Mouse (Mus musculus): ENCODE data around the gene Arhgef3.

Arhgef3 gene

DNA sequence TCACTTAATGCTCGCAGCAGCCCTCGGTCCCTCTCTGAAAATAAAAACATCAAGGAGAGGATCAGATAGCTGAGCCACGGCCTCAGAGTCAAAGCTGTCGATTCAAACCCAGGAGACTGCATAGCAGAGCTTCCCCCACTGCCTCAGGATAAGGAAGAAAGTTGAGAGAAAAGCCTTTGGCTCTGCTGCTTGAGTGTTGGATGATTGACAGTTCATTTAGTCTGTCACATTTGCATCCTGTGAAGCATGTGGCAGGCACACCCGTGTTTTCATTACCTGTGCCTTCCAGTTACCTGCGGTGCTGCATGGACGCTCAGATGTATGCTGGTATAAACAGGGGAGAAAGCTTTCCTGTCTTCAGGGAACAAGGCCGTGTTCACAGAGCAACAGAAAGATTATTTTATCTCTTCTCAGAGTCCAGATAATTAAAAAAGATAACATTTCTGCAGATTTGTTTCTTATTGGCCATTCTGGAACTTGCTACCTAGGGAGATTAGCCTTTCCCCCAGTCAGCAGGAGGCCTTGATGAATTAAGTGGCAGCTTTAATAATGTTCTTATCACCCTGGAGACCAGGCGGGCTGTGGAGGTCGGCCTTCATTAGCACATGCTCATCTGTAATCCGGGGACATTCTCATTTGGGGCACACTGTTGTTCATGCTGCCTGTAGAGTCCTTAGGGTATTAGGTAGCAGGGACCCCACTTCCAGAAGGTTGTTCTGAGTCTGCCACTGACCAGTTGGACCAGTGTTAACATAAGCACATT, 157.6 kb downstream of the Arhgef3 start:
- no peak for DNase-seq

DNA sequence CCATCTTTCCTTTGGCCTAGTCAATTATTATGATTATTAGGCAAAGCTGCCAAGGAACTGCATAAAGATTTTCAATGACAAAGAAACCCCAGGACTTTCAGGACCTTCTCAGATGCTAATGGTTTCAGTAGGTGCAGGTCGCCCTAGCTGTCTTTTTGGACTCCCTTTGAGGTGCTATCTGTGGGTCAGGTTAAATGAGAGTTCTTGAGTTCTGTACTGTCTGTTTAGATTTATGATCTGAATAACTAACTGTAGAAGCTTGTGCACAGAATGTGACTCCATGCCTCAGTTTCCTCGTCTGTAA, 158.1 kb downstream of the Arhgef3 start:
- no peak for DNase-seq

- no peak for DNase-seq
Measured at GRCm38 (mm10) chr14:27273169-27273568, 158.5 kb downstream of the Arhgef3 start.

DNA sequence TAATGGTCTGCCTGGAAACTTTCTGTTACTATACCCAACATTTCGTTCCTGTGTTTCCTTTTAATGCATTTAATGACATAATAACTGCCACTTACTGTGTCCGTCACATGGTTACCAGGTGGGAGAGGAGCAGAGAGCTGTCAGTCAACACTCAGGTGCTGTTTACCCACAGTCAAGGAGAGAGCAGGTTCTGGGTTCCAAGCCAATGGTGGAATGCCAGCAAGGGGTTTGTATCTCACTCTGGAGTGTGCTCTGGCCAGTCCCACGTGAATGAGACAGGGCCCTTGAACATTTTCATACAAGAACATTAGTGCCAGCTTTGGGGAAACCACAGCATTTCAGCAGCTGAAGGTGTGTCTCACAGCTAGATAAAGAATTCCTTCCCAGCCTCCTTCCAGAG, 162.6 kb downstream of the Arhgef3 start:
- no peak for DNase-seq

DNA sequence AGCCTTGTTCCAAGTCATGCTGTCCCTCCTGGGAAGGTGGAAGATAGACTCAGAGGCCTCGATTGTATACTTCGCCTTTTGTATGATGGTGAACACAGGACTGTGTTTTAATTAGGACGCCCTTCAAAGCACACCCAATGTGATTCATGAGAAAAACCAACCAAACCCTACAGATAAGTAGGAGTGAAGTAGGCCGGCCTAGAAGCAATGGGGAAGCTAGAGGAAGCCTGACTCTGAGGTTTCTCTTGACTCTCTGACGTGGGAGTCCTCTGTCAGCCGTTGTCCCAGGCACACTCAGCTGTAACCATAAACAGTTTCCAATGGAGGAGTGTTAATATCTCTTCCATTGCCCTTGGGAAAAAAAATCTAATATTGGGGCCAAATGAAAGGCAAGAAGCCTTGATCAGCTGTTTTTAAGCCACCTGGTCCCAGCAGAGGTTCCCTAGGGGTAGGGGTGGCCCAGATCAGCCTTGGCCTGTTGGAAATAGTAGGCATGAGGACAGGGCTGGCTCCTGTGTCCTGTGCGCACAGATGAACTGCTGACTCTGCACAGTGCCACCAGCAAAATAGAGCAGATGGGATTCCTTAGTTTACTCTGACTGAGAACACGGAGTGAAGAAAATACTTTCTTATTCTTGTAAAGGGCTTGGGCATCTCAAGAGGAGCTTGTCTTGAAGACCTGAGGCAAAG, 165.6 kb downstream of the Arhgef3 start:
- DNase-seq = no peak

GRCm38 (mm10) chr14:27283956-27284355, 169.3 kb downstream of the Arhgef3 start:
- DNase-seq = no peak

GRCm38 (mm10) chr14:27286202-27286601, 171.5 kb downstream of the Arhgef3 start:
- DNase-seq = no peak

- no peak for DNase-seq
Measured at GRCm38 (mm10) chr14:27289053-27289452, 174.4 kb downstream of the Arhgef3 start.

DNA sequence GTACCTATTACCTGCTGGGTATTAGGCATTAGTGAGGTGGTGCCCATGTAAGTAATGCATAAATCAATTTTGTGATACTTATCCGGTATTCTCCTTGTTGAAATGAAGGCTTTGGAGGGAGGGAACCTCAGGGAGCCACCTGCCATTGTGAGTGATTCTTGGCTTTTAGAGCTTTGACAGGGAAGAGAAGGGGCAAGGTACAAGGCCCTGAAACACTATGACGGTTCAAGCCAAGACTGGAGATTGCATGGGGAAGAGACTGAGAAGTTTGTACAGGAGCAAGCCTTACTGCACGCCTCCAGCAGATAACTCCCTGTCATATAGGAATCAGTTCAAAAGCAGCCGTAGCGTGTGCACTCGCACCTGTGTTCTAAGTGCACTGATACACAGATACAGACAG, 177.4 kb downstream of the Arhgef3 start:
- DNase-seq = no peak

DNA sequence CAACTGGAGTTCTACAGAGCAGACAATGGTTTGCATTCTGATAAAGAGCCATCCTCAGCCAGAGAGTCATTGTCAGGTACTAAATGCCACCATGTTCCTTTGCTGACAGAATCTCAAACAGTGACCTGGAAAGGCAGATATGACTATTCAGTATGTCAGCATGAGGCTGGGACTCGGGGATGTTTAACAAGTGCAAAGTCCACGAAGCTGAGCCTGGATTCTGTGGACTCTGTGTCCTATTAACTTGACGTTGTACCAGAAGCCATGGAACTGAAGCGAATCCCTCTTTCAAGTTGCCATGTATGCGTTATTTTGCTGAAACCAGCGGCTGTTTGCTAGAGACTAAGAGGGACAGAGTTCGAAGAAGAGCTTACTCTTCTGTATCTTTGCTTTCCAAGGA, 181.1 kb downstream of the Arhgef3 start:
- DNase-seq = no peak

GRCm38 (mm10) chr14:27296987-27297386, 182.3 kb downstream of the Arhgef3 start:
- no peak for DNase-seq

GRCm38 (mm10) chr14:27298875-27299274, 184.2 kb downstream of the Arhgef3 start:
- DNase-seq = no peak

DNA sequence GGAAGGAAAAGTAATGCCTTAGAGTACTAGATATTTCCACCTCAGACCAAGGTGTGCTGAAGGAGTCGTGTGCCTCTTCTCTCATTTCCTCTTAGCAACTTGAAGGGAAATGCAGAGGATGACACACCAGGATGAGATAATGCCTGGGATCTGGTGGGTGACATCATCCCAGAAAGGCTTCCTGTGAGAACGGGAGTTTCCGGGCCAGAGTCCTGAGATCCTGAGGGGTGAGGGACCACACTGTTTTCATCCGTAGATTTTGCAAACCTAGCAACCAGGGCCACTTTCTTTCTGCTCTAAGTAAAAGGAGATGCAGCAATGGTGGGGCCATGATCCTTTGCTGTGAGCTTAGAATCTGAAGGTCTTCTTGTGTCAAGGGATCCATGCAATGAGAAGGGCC, 185.0 kb downstream of the Arhgef3 start:
- DNase-seq = no peak

GRCm38 (mm10) chr14:27301768-27302499, 187.2 kb downstream of the Arhgef3 start:
- DNase-seq = no peak

DNA sequence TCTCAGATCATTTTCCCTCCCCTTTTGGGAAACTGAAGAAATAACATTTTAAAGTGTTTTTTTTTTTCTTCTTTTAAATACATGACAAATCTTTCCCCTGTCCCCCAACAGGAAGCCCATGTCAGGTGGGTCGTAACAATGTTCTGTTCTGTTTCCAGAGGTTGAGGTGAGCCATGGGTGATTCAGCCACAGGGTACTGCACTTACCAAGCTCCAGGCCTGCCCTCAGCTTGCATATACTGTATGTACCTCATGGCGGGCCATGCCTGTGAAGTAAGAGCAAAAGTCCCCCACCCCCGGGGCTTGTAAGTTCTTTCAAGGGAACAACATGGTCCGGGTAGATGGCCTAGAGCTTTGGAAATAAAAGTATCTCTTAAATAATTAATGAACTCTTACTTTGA, 188.6 kb downstream of the Arhgef3 start:
- DNase-seq = no peak

DNA sequence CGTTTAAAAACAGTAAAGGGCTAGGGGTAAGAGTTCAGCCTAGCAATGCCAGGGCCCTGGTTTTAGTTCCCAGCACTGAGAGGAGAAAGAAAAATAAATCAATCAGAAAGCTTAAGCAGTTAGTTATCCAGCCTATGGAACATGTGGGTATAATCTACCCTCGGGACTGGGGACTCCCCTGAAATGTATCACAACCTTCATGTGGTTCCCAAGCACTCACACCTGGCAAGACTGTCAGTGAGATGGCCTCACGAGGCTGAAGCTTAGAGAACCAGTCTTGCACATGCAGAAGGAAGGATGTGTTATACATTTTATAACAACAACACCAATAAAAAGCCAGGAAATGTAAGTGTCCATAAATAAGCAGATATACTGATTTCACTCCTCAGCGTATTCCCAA, 189.7 kb downstream of the Arhgef3 start:
- DNase-seq = no peak

DNA sequence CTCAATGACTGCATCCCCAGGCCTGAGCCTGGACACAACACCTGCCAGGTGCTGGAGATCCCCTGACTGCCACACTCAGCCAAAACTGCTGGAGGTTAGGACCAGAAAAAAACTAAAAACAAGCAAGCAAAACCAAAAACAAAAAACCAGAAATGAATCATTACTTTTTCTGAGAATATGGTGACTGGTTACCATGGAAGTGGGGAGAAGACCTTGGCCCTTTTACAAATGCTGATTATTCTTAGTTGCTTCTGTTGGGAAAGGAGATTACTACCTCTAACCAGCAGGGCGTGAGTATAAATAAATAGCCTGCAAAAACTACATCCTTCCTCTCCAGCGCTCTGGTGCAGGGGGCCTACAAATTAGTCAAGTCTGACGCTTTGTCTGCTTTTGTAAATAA, 194.1 kb downstream of the Arhgef3 start:
- no peak for DNase-seq

DNA sequence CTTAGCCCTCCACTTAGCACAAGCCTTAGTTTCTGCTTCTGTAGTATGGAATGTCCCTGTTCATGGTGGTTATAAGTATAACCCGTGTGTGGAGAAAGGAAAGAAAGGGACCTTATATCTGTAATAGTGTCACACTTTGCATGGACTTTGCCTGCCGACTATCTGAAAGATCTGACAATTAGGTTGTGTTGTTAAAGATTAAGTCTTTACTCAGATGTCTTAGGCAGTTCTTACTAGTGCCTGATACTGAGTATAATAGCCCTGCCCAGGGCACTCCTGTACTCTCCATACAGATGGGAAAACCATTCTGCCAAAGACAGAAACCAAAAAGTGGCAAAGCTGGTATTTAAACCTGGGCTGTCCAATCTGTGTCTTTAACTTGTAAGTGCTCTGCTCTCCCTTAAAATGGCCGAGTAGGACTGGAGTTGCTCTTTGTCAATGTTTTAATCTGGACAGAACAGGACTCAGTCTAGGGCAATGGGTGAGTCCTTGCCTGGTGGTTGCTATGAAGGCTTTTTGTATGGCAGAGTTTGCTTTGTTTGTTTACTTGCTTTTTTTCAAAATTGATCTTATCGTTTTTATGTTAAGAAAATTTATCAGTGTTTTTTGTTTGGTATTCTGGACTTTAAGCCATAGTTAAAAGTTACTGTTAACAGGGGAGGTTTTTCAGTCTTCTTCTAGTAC, 196.0 kb downstream of the Arhgef3 start:
- DNase-seq = no peak

GRCm38 (mm10) chr14:27312380-27312779, 197.7 kb downstream of the Arhgef3 start:
- DNase-seq = no peak

GRCm38 (mm10) chr14:27315737-27316136, 201.0 kb downstream of the Arhgef3 start:
- DNase-seq = no peak

GRCm38 (mm10) chr14:27317146-27317545, 202.4 kb downstream of the Arhgef3 start:
- peak; percentile 43 to 50 for DNase-seq

DNA sequence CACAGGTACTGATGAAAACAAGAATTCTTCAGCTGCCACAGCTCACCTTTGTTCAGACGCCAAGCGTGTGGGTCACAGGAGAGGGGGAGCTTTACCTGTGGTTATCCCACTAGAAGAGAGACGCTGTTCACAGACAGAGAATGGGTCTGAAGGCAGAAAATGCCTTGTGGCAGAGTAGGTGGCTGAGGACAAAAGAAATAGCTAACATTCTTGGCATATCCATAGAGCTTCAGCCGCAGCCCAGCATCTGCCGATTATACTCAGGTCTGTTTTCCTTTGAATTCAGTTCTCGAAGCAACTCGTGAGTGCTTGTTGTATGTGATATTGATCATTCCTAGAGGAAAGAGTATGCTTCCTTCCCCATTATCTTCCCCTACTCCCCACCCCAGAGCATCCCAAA, 204.7 kb downstream of the Arhgef3 start:
- DNase-seq = no peak

DNA sequence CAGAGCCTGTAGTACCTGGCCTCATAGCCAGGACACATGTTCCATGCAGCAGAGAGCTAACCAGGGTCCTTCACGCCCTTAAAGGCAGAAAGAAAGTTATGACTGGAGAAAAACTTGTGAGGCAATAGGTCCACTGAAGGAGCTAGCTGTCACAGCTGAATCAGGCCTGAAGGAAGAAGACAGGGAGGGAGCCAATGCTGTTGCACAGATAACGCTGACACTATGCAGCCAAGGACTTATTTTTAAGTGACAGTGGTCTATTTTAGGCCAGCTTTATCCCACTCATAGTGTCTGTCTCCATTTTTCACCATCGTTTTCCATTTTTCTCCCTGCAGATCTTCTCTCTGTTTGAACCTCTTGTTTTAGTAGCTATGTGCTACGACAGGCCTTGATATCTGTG, 207.3 kb downstream of the Arhgef3 start:
- DNase-seq = no peak
